In the genomic region with DNA sequence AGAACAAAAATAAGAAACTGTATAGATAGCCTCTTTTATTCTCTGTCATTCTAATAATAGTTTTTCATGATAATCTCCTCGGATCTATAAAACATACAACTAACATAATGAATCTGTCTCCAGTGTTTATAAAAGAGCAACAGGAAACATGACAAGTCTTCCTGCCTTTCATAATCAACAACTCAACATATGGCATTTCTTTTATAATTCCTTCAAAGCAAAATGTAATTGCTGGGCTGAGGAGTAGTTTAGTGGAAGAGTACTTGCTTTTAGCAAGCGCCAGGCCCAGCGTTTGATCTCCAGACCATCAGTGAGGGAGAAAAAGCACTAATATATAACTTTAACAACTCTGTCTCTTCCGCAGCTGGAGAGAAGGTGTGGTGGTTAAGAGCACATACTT, we compare ENCODE assay signal across 20 mouse cellular contexts. TPM values are rescaled to one million over a fixed set of nuclear protein-coding genes. Genes with fewer than 3 reads are reported as not detected.
A peak's percentile ranks its signal among the peaks of the same experiment; 100 is the strongest.
DNase-seq lines count a peak whose midpoint lies in the region; ATAC-seq and TF ChIP-seq lines count a peak whose summit lies in the region.
"Had no signal": no experiment of that assay in that cellular context is flagged by ENCODE, and none has a peak within 500 bp of the region (broad histone marks: within the 10 kb centered on the region; RNA-seq: fewer than 3 reads in every experiment).

No protein-coding gene starts in this region.

- no peak for TF ChIP-seq CTCF in kidney, postnatal 0 days (IDR thresholded peaks at IDR 0.05; ENCODE audit: low read depth)

- no peak for ATAC-seq in heart, embryonic 11.5 days (replicated peaks; ENCODE audit: insufficient number of reproducible peaks, low FRiP score, low TSS enrichment)
- ATAC-seq in kidney, postnatal 0 days (replicated peaks; ENCODE audit: low FRiP score, low read depth) = no peak
- ATAC-seq in kidney, embryonic 14.5 days (ENCODE audit: low FRiP score, low TSS enrichment) = no peak
- ATAC-seq: forebrain, embryonic 13.5 days; forebrain, postnatal 0 days; hindbrain, postnatal 0 days had no signal

- H3K4me3 ChIP-seq in heart, embryonic 11.5 days (ENCODE audit: low read depth, low read length) = no peak overlapping the region
- H3K4me3 ChIP-seq in kidney, postnatal 0 days (replicated peaks; ENCODE audit: low read depth, low read length) = no peak overlapping the region
- H3K4me3 ChIP-seq in kidney, embryonic 14.5 days (ENCODE audit: low read length) = no peak overlapping the region
- H3K4me3 ChIP-seq: embryonic facial prominence, embryonic 13.5 days; forebrain, embryonic 13.5 days; heart, embryonic 10.5 days; heart, embryonic 15.5 days; hindbrain, embryonic 13.5 days had no signal

- H3K9ac ChIP-seq in heart, embryonic 11.5 days (ENCODE audit: low read depth, low read length) = no peak overlapping the region
- no peak overlapping the region for H3K9ac ChIP-seq in kidney, postnatal 0 days (ENCODE audit: low read depth, low read length)
- H3K9ac ChIP-seq in kidney, embryonic 14.5 days (ENCODE audit: low read depth, low read length) = no peak overlapping the region
- H3K9ac ChIP-seq: embryonic facial prominence, embryonic 13.5 days; forebrain, embryonic 13.5 days; forebrain, postnatal 0 days; heart, embryonic 15.5 days; hindbrain, embryonic 13.5 days had no signal

- H3K27ac ChIP-seq in heart, embryonic 11.5 days (ENCODE audit: low read depth, low read length) = no peak overlapping the region
- H3K27ac ChIP-seq in kidney, postnatal 0 days = no peak overlapping the region
- no peak overlapping the region for H3K27ac ChIP-seq in kidney, embryonic 14.5 days (ENCODE audit: low read depth, low read length)
- H3K27ac ChIP-seq: embryonic facial prominence, embryonic 13.5 days; forebrain, embryonic 13.5 days; heart, embryonic 10.5 days; heart, embryonic 15.5 days; hindbrain, embryonic 13.5 days; hindbrain, postnatal 0 days had no signal

- no peaks in the 10 kb centered on the region for H3K27me3 ChIP-seq in heart, embryonic 11.5 days (ENCODE audit: control insufficient read depth, insufficient read depth, low read length)
- no peaks in the 10 kb centered on the region for H3K27me3 ChIP-seq in kidney, postnatal 0 days (ENCODE audit: insufficient read depth, low read length)
- no peaks in the 10 kb centered on the region for H3K27me3 ChIP-seq in kidney, embryonic 14.5 days (ENCODE audit: control insufficient read depth, insufficient read depth, low read length)
- H3K27me3 ChIP-seq: embryonic facial prominence, embryonic 13.5 days; forebrain, embryonic 13.5 days; heart, embryonic 15.5 days; hindbrain, embryonic 13.5 days had no signal

- DNase-seq in heart, adult 11 months = peak; percentile 27
- DNase-seq in kidney, postnatal 0 days (ENCODE audit: low spot score) = peak; percentile 47
- DNase-seq in lung, postnatal 14 days = peak; percentile 23
- no peak for DNase-seq in lung, adult 18-20 months
- no peak for DNase-seq in layer of hippocampus, postnatal 36 days
- DNase-seq: adrenal gland, postnatal 10 days; cerebellum, adult 18-20 months; cerebellum, adult 9-11 months; cerebellum, postnatal 36 days; forebrain, postnatal 0 days; gastrocnemius, postnatal 36 days; heart, adult 18-20 months had no signal

- no peak overlapping the region for H3K4me2 ChIP-seq in heart, embryonic 11.5 days
- no peak overlapping the region for H3K4me2 ChIP-seq in kidney, postnatal 0 days (ENCODE audit: low read length)
- no peak overlapping the region for H3K4me2 ChIP-seq in kidney, embryonic 14.5 days (replicated peaks; ENCODE audit: low read depth, low read length)
- H3K4me2 ChIP-seq: embryonic facial prominence, embryonic 13.5 days; forebrain, embryonic 13.5 days; heart, embryonic 15.5 days; hindbrain, embryonic 13.5 days had no signal

- 86% methylated on average over 4 of the region's 4 CpGs for WGBS in heart, embryonic 11.5 days (ENCODE audit: insufficient replicate concordance)
- WGBS in kidney, postnatal 0 days = 47% methylated on average over 4 of the region's 4 CpGs
- 70% methylated on average over 4 of the region's 4 CpGs for WGBS in kidney, embryonic 14.5 days

- peaks cover 4% of the 10 kb centered on the region; the same call in 1 of the 2 replicates for H3K4me1 ChIP-seq in heart, embryonic 11.5 days (ENCODE audit: control insufficient read depth, insufficient read depth, low read length)
- H3K4me1 ChIP-seq in kidney, postnatal 0 days (replicated peaks; ENCODE audit: insufficient read depth, low read length) = 0 out of 2 replicates have a peak, but pooled peaks cover 3% of the 10 kb centered on the region
- H3K4me1 ChIP-seq in kidney, embryonic 14.5 days (ENCODE audit: control insufficient read depth, insufficient read depth, low read length) = no peaks in the 10 kb centered on the region
- H3K4me1 ChIP-seq: embryonic facial prominence, embryonic 13.5 days; forebrain, embryonic 13.5 days; hindbrain, embryonic 13.5 days had no signal

- no peaks in the 10 kb centered on the region for H3K36me3 ChIP-seq in heart, embryonic 11.5 days (ENCODE audit: control insufficient read depth, insufficient read depth, low read length)
- H3K36me3 ChIP-seq in kidney, postnatal 0 days (ENCODE audit: insufficient read depth, low read length) = peaks cover 13% of the 10 kb centered on the region
- peaks cover 10% of the 10 kb centered on the region; the same call in 1 of the 2 replicates for H3K36me3 ChIP-seq in kidney, embryonic 14.5 days (ENCODE audit: control insufficient read depth, insufficient read depth, low read length)
- H3K36me3 ChIP-seq: heart, embryonic 15.5 days had no signal

- H3K9me3 ChIP-seq in heart, embryonic 11.5 days (replicated peaks; ENCODE audit: control insufficient read depth, low read length) = no peaks in the 10 kb centered on the region
- no peaks in the 10 kb centered on the region for H3K9me3 ChIP-seq in kidney, postnatal 0 days (replicated peaks; ENCODE audit: low read length)
- no peaks in the 10 kb centered on the region for H3K9me3 ChIP-seq in kidney, embryonic 14.5 days (ENCODE audit: control insufficient read depth, low read length)
- H3K9me3 ChIP-seq: embryonic facial prominence, embryonic 13.5 days; forebrain, embryonic 13.5 days; heart, embryonic 10.5 days; heart, embryonic 15.5 days; hindbrain, embryonic 13.5 days had no signal

RNA-seq across cellular contexts. Expression of a gene that starts 41.9 kb away (rescaled TPM):
- polyA plus RNA-seq in heart, embryonic 11.5 days (2014; fragmentation: Nextera tagmentation; extraction: Ambion mirVana) = 112 and 120 TPM in 2 replicates
- 222 and 249 TPM in 2 replicates for polyA plus RNA-seq in kidney, postnatal 0 days (2015; fragmentation: Nextera tagmentation; extraction: Ambion mirVana)
- polyA plus RNA-seq in kidney, embryonic 14.5 days (2014; fragmentation: Nextera tagmentation; extraction: Ambion mirVana) = 139 and 141 TPM in 2 replicates
- total RNA-seq in layer of hippocampus, postnatal 36 days (2021) = 100 to 1,000 TPM; 119 to 137 TPM

RNA-seq across cellular contexts. Expression of a gene that starts 42.1 kb away (rescaled TPM):
- 21.5 and 22.7 TPM in 2 replicates for polyA plus RNA-seq in heart, embryonic 11.5 days (2014; fragmentation: Nextera tagmentation; extraction: Ambion mirVana)
- polyA plus RNA-seq in kidney, postnatal 0 days (2015; fragmentation: Nextera tagmentation; extraction: Ambion mirVana) = 28.6 and 31.2 TPM in 2 replicates
- polyA plus RNA-seq in kidney, embryonic 14.5 days (2014; fragmentation: Nextera tagmentation; extraction: Ambion mirVana) = 38.6 and 41.1 TPM in 2 replicates
- 10 to 100 TPM; 10.1 to 10.3 TPM for total RNA-seq in layer of hippocampus, postnatal 36 days (2021)

Comparison
In these comparisons a context has a peak if more than half of its experiments do, and no peak if none do; other contexts are left out.
1. DNase-seq: peak in heart, adult 11 months (single experiment), kidney, postnatal 0 days (single experiment) and lung, postnatal 14 days (single experiment); none in lung, adult 18-20 months (0 of 2) and layer of hippocampus, postnatal 36 days (0 of 2).